Mouse (Mus musculus) CH12F3 (cell line): ENCODE measurements around the gene Trpv3.
"Not testable (repeated sequence)": the region's sequence is repeated elsewhere in the genome, so short reads cannot be mapped to it uniquely, and the experiment has no call there.

ENCODE experiments used
- in situ Hi-C: fragments of 300-500 bp; cut with MboI; formaldehyde crosslinking; loops from 2 replicates; pipeline ENCODE4 v1.14.3; 2020; ENCODE audit warnings: low sequenced_read_pairs

Gene Trpv3

GRCm38 (mm10) chr11:73284351-73284750 is 17.2 kb downstream of the Trpv3 start:
- in situ Hi-C loops = no loop called here

- in situ Hi-C loops = no loop called here
These were observed 22.4 kb downstream of the Trpv3 start for GRCm38 (mm10) chr11:73289621-73290020.

- in situ Hi-C loops = no loop called here
These were observed 35.9 kb downstream of the Trpv3 start for GRCm38 (mm10) chr11:73303123-73303522.

GRCm38 (mm10) chr11:73315961-73316360 is 48.8 kb downstream of the Trpv3 start:
- in situ Hi-C loops = no loop called here

- in situ Hi-C loops = not testable (repeated sequence)
These were observed 51.4 kb downstream of the Trpv3 start for GRCm38 (mm10) chr11:73318581-73318980.

- in situ Hi-C loops = not testable (repeated sequence)
These were observed 53.9 kb downstream of the Trpv3 start for GRCm38 (mm10) chr11:73321064-73321463.

GRCm38 (mm10) chr11:73323906-73324830 is 57.0 kb downstream of the Trpv3 start:
- in situ Hi-C loops = no loop called here

- in situ Hi-C loops = no loop called here
These were observed 59.3 kb downstream of the Trpv3 start for GRCm38 (mm10) chr11:73326485-73326886.

- in situ Hi-C loops = no loop called here
These were observed 60.2 kb downstream of the Trpv3 start for GRCm38 (mm10) chr11:73327361-73327760.

- in situ Hi-C loops = no loop called here
These were observed 62.3 kb downstream of the Trpv3 start, which contains the start of the genes Aspa, Gm49340 and Spata22 for GRCm38 (mm10) chr11:73329442-73329841. TSS of gene Aspa (minus strand) at chr11:73329596. TSS of gene Gm49340 (plus strand) at chr11:73329741. TSS of gene Spata22 (plus strand) at chr11:73329741.

- in situ Hi-C loops = no loop called here
These were observed 66.2 kb downstream of the Trpv3 start for GRCm38 (mm10) chr11:73333357-73333756.

- in situ Hi-C loops = no loop called here
These were observed 69.7 kb downstream of the Trpv3 start for GRCm38 (mm10) chr11:73336919-73337318.
